In the genomic region with DNA sequence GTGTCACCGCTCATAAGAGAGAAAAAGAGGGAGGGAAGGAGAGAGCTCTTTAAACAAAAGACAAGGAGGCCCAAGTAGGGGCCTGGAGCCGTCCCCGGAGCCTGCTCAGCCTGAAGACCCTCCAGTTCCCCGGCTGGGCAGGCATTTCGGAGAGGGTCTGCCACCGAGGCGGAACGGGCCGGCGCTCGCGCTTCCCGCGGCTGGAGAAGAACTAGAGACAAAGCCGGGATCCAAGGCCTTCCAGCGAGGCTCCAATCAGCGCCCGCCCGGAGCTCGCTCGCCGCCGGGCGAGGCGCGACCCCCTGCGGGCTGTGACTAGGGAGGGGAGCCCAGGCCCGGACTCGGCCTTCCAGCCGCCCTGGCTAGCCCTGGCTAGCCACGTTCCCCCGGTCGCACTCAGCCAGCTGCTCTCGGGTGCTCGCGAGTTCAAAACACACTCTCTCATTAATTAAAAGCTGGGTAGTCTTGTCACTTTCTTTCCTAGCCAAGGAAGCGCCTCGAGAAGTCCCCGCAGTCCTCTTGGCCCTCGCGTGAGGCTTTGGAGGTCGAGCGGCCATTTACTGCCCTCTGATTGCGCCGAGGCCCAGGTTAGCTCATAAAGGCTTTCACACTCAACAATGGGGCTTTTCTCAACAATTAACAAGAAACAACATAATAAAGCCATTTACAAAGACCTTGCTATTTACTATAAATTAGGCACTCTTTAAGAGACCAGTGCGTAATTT, we compare ENCODE assay signal across 8 mouse cellular contexts. TPM values are rescaled to one million over a fixed set of nuclear protein-coding genes. Genes with fewer than 3 reads are reported as not detected.
DNase-seq lines count a peak whose midpoint lies in the region; ATAC-seq and TF ChIP-seq lines count a peak whose summit lies in the region.

No protein-coding gene starts in this region.

- no peak for DNase-seq in left cerebral cortex, adult 2 months (ENCODE audit: extremely low spot score in 1 of 2, low spot score in 2 of 2)
- no peak for DNase-seq in left cerebral cortex, postnatal 25 days (ENCODE audit: low spot score in 2 of 2)
- peak; percentile 84 for DNase-seq in intestine, embryonic 14.5 days (ENCODE audit: low spot score)
- DNase-seq in midbrain, postnatal 0 days (ENCODE audit: low spot score) = no peak
- DNase-seq in lung, postnatal 25 days (ENCODE audit: low spot score) = no peak

- H3K27me3 ChIP-seq in embryonic facial prominence, embryonic 13.5 days = 0 out of 2 replicates have a peak, but pooled peaks cover 3% of the 10 kb centered on the region
- H3K27me3 ChIP-seq in intestine, embryonic 14.5 days (replicated peaks; ENCODE audit: control insufficient read depth, insufficient read depth, low read length) = no peaks in the 10 kb centered on the region
- H3K27me3 ChIP-seq in midbrain, postnatal 0 days (ENCODE audit: insufficient read depth, low read length) = no peaks in the 10 kb centered on the region

- H3K4me1 ChIP-seq in embryonic facial prominence, embryonic 13.5 days = peaks cover 51% of the 10 kb centered on the region
- peaks cover 47% of the 10 kb centered on the region for H3K4me1 ChIP-seq in intestine, embryonic 14.5 days (replicated peaks; ENCODE audit: control insufficient read depth, insufficient read depth, low read length)
- peaks cover 10% of the 10 kb centered on the region; the same call in 1 of the 2 replicates for H3K4me1 ChIP-seq in midbrain, postnatal 0 days (ENCODE audit: insufficient read depth, low read length)

- no peak for TF ChIP-seq CTCF in left cerebral cortex, adult 2 months (IDR thresholded peaks at IDR 0.05)
- no peak for TF ChIP-seq CTCF in midbrain, postnatal 0 days (IDR thresholded peaks at IDR 0.05)

- H3K36me3 ChIP-seq in embryonic facial prominence, embryonic 13.5 days = no peaks in the 10 kb centered on the region
- no peaks in the 10 kb centered on the region for H3K36me3 ChIP-seq in intestine, embryonic 14.5 days (ENCODE audit: control insufficient read depth, insufficient read depth, low read length)
- no peaks in the 10 kb centered on the region for H3K36me3 ChIP-seq in midbrain, postnatal 0 days (ENCODE audit: insufficient read depth, low read length)

- H3K4me3 ChIP-seq in left cerebral cortex, adult 2 months = peak overlapping the region; percentile 11; the same call in 1 of the 2 replicates
- peak overlapping the region; percentile 34 for H3K4me3 ChIP-seq in embryonic facial prominence, embryonic 13.5 days
- peak overlapping the region; percentile 7 for H3K4me3 ChIP-seq in intestine, embryonic 14.5 days (ENCODE audit: low read depth, low read length)
- H3K4me3 ChIP-seq in midbrain, postnatal 0 days (ENCODE audit: low read depth, low read length) = peak overlapping the region; percentile 8; the same call in 1 of the 2 replicates

- 4% methylated on average over 46 of the region's 46 CpGs for WGBS in embryonic facial prominence, embryonic 13.5 days
- 12% methylated on average over 46 of the region's 46 CpGs for WGBS in intestine, embryonic 14.5 days
- WGBS in midbrain, postnatal 0 days = 9% methylated on average over 46 of the region's 46 CpGs

- H3K4me2 ChIP-seq in embryonic facial prominence, embryonic 13.5 days = peak overlapping the region; percentile 71
- peak overlapping the region; percentile 56 for H3K4me2 ChIP-seq in intestine, embryonic 14.5 days (ENCODE audit: low read length)
- H3K4me2 ChIP-seq in midbrain, postnatal 0 days (ENCODE audit: low read depth, low read length, poor library complexity, severe bottlenecking) = peak overlapping the region; percentile 45

- H3K9ac ChIP-seq in embryonic facial prominence, embryonic 13.5 days = peak overlapping the region; percentile 80
- H3K9ac ChIP-seq in intestine, embryonic 14.5 days (ENCODE audit: low read length) = peak overlapping the region; percentile 34
- peak overlapping the region; percentile 45; the same call in 1 of the 2 replicates for H3K9ac ChIP-seq in midbrain, postnatal 0 days (replicated peaks; ENCODE audit: low read length, poor library complexity, severe bottlenecking)

- no peak overlapping the region for H3K27ac ChIP-seq in left cerebral cortex, adult 2 months
- peak overlapping the region; percentile 57 for H3K27ac ChIP-seq in embryonic facial prominence, embryonic 13.5 days
- peak overlapping the region; percentile 4; the same call in 1 of the 2 replicates for H3K27ac ChIP-seq in intestine, embryonic 14.5 days (ENCODE audit: low read depth)
- H3K27ac ChIP-seq in midbrain, postnatal 0 days (ENCODE audit: low read depth, low read length) = peak overlapping the region; percentile 55; the same call in 1 of the 2 replicates

- ATAC-seq in embryonic facial prominence, embryonic 13.5 days (ENCODE audit: insufficient number of reproducible peaks, insufficient read depth, low FRiP score, low TSS enrichment, low read depth) = no peak
- ATAC-seq in intestine, embryonic 14.5 days (replicated peaks; ENCODE audit: low FRiP score, low TSS enrichment, low read depth) = peak; percentile 44; the same call in 1 of the 2 replicates
- 0 out of 2 replicates have a peak, but pooled peaks have one; percentile 52 for ATAC-seq in midbrain, postnatal 0 days (ENCODE audit: low FRiP score)
- ATAC-seq in granulocyte monocyte progenitor cell, adult 5-6 weeks (replicated peaks; ENCODE audit: poor library complexity, severe bottlenecking) = no peak
- ATAC-seq in erythroblast, adult 5-6 weeks (replicated peaks; ENCODE audit: low FRiP score, poor library complexity, severe bottlenecking) = no peak

- intact Hi-C loops in left cerebral cortex, adult 2 months (cut with DNase I) = loop anchor here (10.0 kb wide), 1 partner anchor 1335 kb away; a partner anchor contains a TSS
- intact Hi-C loops in left cerebral cortex, postnatal 25 days (cut with DNase I) = no loop called here

- H3K9me3 ChIP-seq in embryonic facial prominence, embryonic 13.5 days = no peaks in the 10 kb centered on the region
- H3K9me3 ChIP-seq in intestine, embryonic 14.5 days (ENCODE audit: control insufficient read depth, low read length) = no peaks in the 10 kb centered on the region
- no peaks in the 10 kb centered on the region for H3K9me3 ChIP-seq in midbrain, postnatal 0 days (ENCODE audit: low read length)

RNA-seq across cellular contexts. Expression of a gene that starts 2.2 kb away (rescaled TPM):
- total RNA-seq in left cerebral cortex, adult 2 months (2021) = 1 to 10 TPM; 2.7 to 5.0 TPM
- 1 to 10 TPM; 1.7 to 2.8 TPM for total RNA-seq in left cerebral cortex, postnatal 25 days (2021)
- 13.7 and 15.0 TPM in 2 replicates for polyA plus RNA-seq in embryonic facial prominence, embryonic 13.5 days (2015; fragmentation: Nextera tagmentation; extraction: Ambion mirVana)
- 11.5 and 13.3 TPM in 2 replicates for polyA plus RNA-seq in intestine, embryonic 14.5 days (2014; fragmentation: Nextera tagmentation; extraction: Ambion mirVana)
- total RNA-seq in midbrain, postnatal 0 days (2014; rRNA removed) = 2.4 and 3.6 TPM in 2 replicates
- 9.7 and 10.3 TPM in 2 replicates for polyA plus RNA-seq in midbrain, postnatal 0 days (2015; fragmentation: Nextera tagmentation; extraction: Ambion mirVana)
- not detected in 2 replicates for total RNA-seq in granulocyte monocyte progenitor cell, adult 5-6 weeks (2014; fragmentation: Nextera tagmentation)
- 0.26 TPM in 1 of 2 replicates, not detected in the other for total RNA-seq in granulocyte monocyte progenitor cell, adult 5-6 weeks (2017)
- total RNA-seq in erythroblast, adult 5-6 weeks (2015; ENCODE audit: low replicate concordance) = not detected in 2 replicates
- not detected in 2 replicates for total RNA-seq in erythroblast, adult 5-6 weeks (2017; ENCODE audit: low replicate concordance)

RNA-seq across cellular contexts. Expression of a gene that starts 9.1 kb away (rescaled TPM):
- 1 to 10 TPM; 7.4 to 8.0 TPM for total RNA-seq in left cerebral cortex, adult 2 months (2021)
- 1 to 10 TPM; 7.5 to 8.3 TPM for total RNA-seq in left cerebral cortex, postnatal 25 days (2021)
- polyA plus RNA-seq in embryonic facial prominence, embryonic 13.5 days (2015; fragmentation: Nextera tagmentation; extraction: Ambion mirVana) = 8.3 and 9.8 TPM in 2 replicates
- 3.3 and 3.8 TPM in 2 replicates for polyA plus RNA-seq in intestine, embryonic 14.5 days (2014; fragmentation: Nextera tagmentation; extraction: Ambion mirVana)
- 12.1 and 12.4 TPM in 2 replicates for total RNA-seq in midbrain, postnatal 0 days (2014; rRNA removed)
- polyA plus RNA-seq in midbrain, postnatal 0 days (2015; fragmentation: Nextera tagmentation; extraction: Ambion mirVana) = 3.5 and 4.3 TPM in 2 replicates
- total RNA-seq in granulocyte monocyte progenitor cell, adult 5-6 weeks (2014; fragmentation: Nextera tagmentation) = not detected in 2 replicates
- not detected in 2 replicates for total RNA-seq in granulocyte monocyte progenitor cell, adult 5-6 weeks (2017)
- total RNA-seq in erythroblast, adult 5-6 weeks (2015; ENCODE audit: low replicate concordance) = not detected in 2 replicates
- total RNA-seq in erythroblast, adult 5-6 weeks (2017; ENCODE audit: low replicate concordance) = 0.42 and 0.51 TPM in 2 replicates

RNA-seq across cellular contexts. Expression of a gene that starts 15.3 kb away (rescaled TPM):
- total RNA-seq in left cerebral cortex, adult 2 months (2021) = 10 to 100 TPM; 51.6 to 52.1 TPM
- total RNA-seq in left cerebral cortex, postnatal 25 days (2021) = 10 to 100 TPM; 47.2 to 51.5 TPM
- 67.2 and 73.6 TPM in 2 replicates for polyA plus RNA-seq in embryonic facial prominence, embryonic 13.5 days (2015; fragmentation: Nextera tagmentation; extraction: Ambion mirVana)
- polyA plus RNA-seq in intestine, embryonic 14.5 days (2014; fragmentation: Nextera tagmentation; extraction: Ambion mirVana) = 36.4 and 40.2 TPM in 2 replicates
- total RNA-seq in midbrain, postnatal 0 days (2014; rRNA removed) = 22.7 and 96.5 TPM in 2 replicates
- 23.9 and 28.9 TPM in 2 replicates for polyA plus RNA-seq in midbrain, postnatal 0 days (2015; fragmentation: Nextera tagmentation; extraction: Ambion mirVana)
- total RNA-seq in granulocyte monocyte progenitor cell, adult 5-6 weeks (2014; fragmentation: Nextera tagmentation) = 76.1 and 128 TPM in 2 replicates
- 51.8 and 65.0 TPM in 2 replicates for total RNA-seq in granulocyte monocyte progenitor cell, adult 5-6 weeks (2017)
- 20.8 and 27.4 TPM in 2 replicates for total RNA-seq in erythroblast, adult 5-6 weeks (2015; ENCODE audit: low replicate concordance)
- total RNA-seq in erythroblast, adult 5-6 weeks (2017; ENCODE audit: low replicate concordance) = 18.1 and 18.3 TPM in 2 replicates

RNA-seq across cellular contexts. Expression of a gene that starts 43.0 kb away (rescaled TPM):
- total RNA-seq in left cerebral cortex, adult 2 months (2021) = not detected
- not detected for total RNA-seq in left cerebral cortex, postnatal 25 days (2021)
- not detected in 2 replicates for polyA plus RNA-seq in embryonic facial prominence, embryonic 13.5 days (2015; fragmentation: Nextera tagmentation; extraction: Ambion mirVana)
- polyA plus RNA-seq in intestine, embryonic 14.5 days (2014; fragmentation: Nextera tagmentation; extraction: Ambion mirVana) = not detected in 2 replicates
- not detected in 2 replicates for total RNA-seq in midbrain, postnatal 0 days (2014; rRNA removed)
- polyA plus RNA-seq in midbrain, postnatal 0 days (2015; fragmentation: Nextera tagmentation; extraction: Ambion mirVana) = not detected in 2 replicates
- not detected in 2 replicates for total RNA-seq in granulocyte monocyte progenitor cell, adult 5-6 weeks (2014; fragmentation: Nextera tagmentation)
- not detected in 2 replicates for total RNA-seq in granulocyte monocyte progenitor cell, adult 5-6 weeks (2017)
- not detected in 2 replicates for total RNA-seq in erythroblast, adult 5-6 weeks (2015; ENCODE audit: low replicate concordance)
- not detected in 2 replicates for total RNA-seq in erythroblast, adult 5-6 weeks (2017; ENCODE audit: low replicate concordance)

Comparison
In these comparisons a context has a peak if more than half of its experiments do, and no peak if none do; other contexts are left out.
1. ATAC-seq: peak in intestine, embryonic 14.5 days (single experiment) and midbrain, postnatal 0 days (single experiment); none in embryonic facial prominence, embryonic 13.5 days (single experiment), granulocyte monocyte progenitor cell, adult 5-6 weeks (single experiment) and erythroblast, adult 5-6 weeks (single experiment).
2. Peak in every context shown above with its lines, with median percentiles within 50 percentile points of each other: H3K4me3 ChIP-seq, H3K4me2 ChIP-seq and H3K9ac ChIP-seq.